In genomic region chrX:75577582-75578324, GRCm38 (mm10) we compare ENCODE assay signal across 9 mouse cellular contexts. TPM values are rescaled to one million over a fixed set of nuclear protein-coding genes. Genes with fewer than 3 reads are reported as not detected.
A peak's percentile ranks its signal among the peaks of the same experiment; 100 is the strongest.
DNase-seq lines count a peak whose midpoint lies in the region; ATAC-seq and TF ChIP-seq lines count a peak whose summit lies in the region.
"Had no signal": no experiment of that assay in that cellular context is flagged by ENCODE, and none has a peak within 500 bp of the region (broad histone marks: within the 10 kb centered on the region; RNA-seq: fewer than 3 reads in every experiment).

Gene Rab39b, minus strand, starts transcription at chrX:75578231.

- peak within 1 kb of the TSS; percentile 29 for H3K4me2 ChIP-seq in hindbrain, embryonic 11.5 days (replicated peaks; ENCODE audit: low read depth, low read length)

- H3K9ac ChIP-seq in hindbrain, embryonic 11.5 days (ENCODE audit: low read depth, low read length): peak within 1 kb of the TSS; percentile 64

- TF ChIP-seq CTCF in bone marrow, adult 2 months (IDR thresholded peaks at IDR 0.05; ENCODE audit: control insufficient read depth, insufficient read depth, low read length): no peak
- TF ChIP-seq CTCF in embryonic fibroblast, embryonic 13.5 days (IDR thresholded peaks at IDR 0.05; ENCODE audit: borderline replicate concordance, insufficient read depth, low read length): no peak

- no peaks in the 10 kb centered on the region for H3K9me3 ChIP-seq in hindbrain, embryonic 11.5 days (ENCODE audit: control insufficient read depth, low read length)

- no peaks in the 10 kb centered on the region for H3K4me1 ChIP-seq in bone marrow, adult 2 months (ENCODE audit: control insufficient read depth, insufficient read depth, low read length)
- H3K4me1 ChIP-seq in embryonic fibroblast, embryonic 13.5 days (ENCODE audit: control insufficient read depth, insufficient read depth, low read length): no peaks in the 10 kb centered on the region
- no peaks in the 10 kb centered on the region for H3K4me1 ChIP-seq in hindbrain, embryonic 11.5 days (replicated peaks; ENCODE audit: control insufficient read depth, insufficient read depth, low read length)

- no peaks in the 10 kb centered on the region for H3K27me3 ChIP-seq in hindbrain, embryonic 11.5 days (ENCODE audit: control insufficient read depth, insufficient read depth, low read length)
- H3K27me3 ChIP-seq: CH12.LX had no signal

- WGBS in bone marrow, adult 2 months: 11% methylated on average over 41 of the region's 41 CpGs
- 14% methylated on average over 41 of the region's 41 CpGs for WGBS in hindbrain, embryonic 11.5 days

- H3K36me3 ChIP-seq in hindbrain, embryonic 11.5 days (ENCODE audit: control insufficient read depth, insufficient read depth, low read length): no peaks in the 10 kb centered on the region

- TF ChIP-seq POLR2A in bone marrow, adult 2 months (IDR thresholded peaks at IDR 0.05; ENCODE audit: borderline replicate concordance, control insufficient read depth, low read depth, low read length): no peak
- peak; percentile 52 for TF ChIP-seq POLR2A in embryonic fibroblast, embryonic 13.5 days (IDR thresholded peaks at IDR 0.05; ENCODE audit: low read depth, low read length)

- peak; percentile 6 for DNase-seq in gastrocnemius, postnatal 14 days
- no peak for DNase-seq in gastrocnemius, postnatal 25 days
- peak; percentile 55 for DNase-seq in hindbrain, embryonic 11.5 days (ENCODE audit: low spot score)
- DNase-seq in left cerebral cortex, adult 11 months (ENCODE audit: low spot score): peak; percentile 18
- peak; percentile 4 to 16 for DNase-seq in lung, postnatal 4 days
- DNase-seq in right cerebral cortex, postnatal 4 days: peak; percentile 41

- intact Hi-C loops in gastrocnemius, postnatal 14 days (cut with DNase I; ENCODE audit: low total_unique reads): no loop called here

- H3K27ac ChIP-seq in bone marrow, adult 2 months (ENCODE audit: control insufficient read depth, insufficient read depth, low read depth, low read length, poor library complexity): no peak within 1 kb of the TSS
- H3K27ac ChIP-seq in embryonic fibroblast, embryonic 13.5 days (ENCODE audit: insufficient read depth, low read length): no peak within 1 kb of the TSS
- peak within 1 kb of the TSS; percentile 75 for H3K27ac ChIP-seq in hindbrain, embryonic 11.5 days (ENCODE audit: low read depth, low read length)

- ATAC-seq in hindbrain, embryonic 11.5 days (ENCODE audit: low FRiP score): peak; percentile 97

- peak within 1 kb of the TSS; percentile 2 for H3K4me3 ChIP-seq in bone marrow, adult 2 months (replicated peaks; ENCODE audit: control insufficient read depth, low read depth, low read length)
- H3K4me3 ChIP-seq in embryonic fibroblast, embryonic 13.5 days (ENCODE audit: insufficient read depth, low read length): peak within 1 kb of the TSS; percentile 43
- peak within 1 kb of the TSS; percentile 54 for H3K4me3 ChIP-seq in hindbrain, embryonic 11.5 days (ENCODE audit: low read depth, low read length)

RNA-seq across cellular contexts. Expression of gene Rab39b, which starts in this region (rescaled TPM):
- total RNA-seq in gastrocnemius, postnatal 14 days (2021): under 1 TPM; 0.16 TPM
- under 1 TPM in 1 of 2 experiments, not detected in 1; 0.08 TPM for total RNA-seq in gastrocnemius, postnatal 25 days (2021)
- polyA plus RNA-seq in bone marrow, adult 2 months (2011; ENCODE audit: insufficient read depth, insufficient read length, low replicate concordance, missing spikeins): not detected in 2 replicates
- 6.5 and 10.6 TPM in 2 replicates for polyA plus RNA-seq in embryonic fibroblast, embryonic 13.5 days (2011; ENCODE audit: insufficient read length, low read depth, missing spikeins)
- polyA plus RNA-seq in hindbrain, embryonic 11.5 days (2014; fragmentation: Nextera tagmentation; extraction: Ambion mirVana): 13.7 and 15.6 TPM in 2 replicates
- total RNA-seq: CH12.LX had no signal

Comparison
In these comparisons a context has a peak if more than half of its experiments do, and no peak if none do; other contexts are left out.
1. Peak in DNase-seq in gastrocnemius, postnatal 14 days; RNA of the gene not detected or under 1 TPM.
2. H3K4me3 ChIP-seq: peak in every context shown above with its lines; median percentile 54 in hindbrain, embryonic 11.5 days; 43 in embryonic fibroblast, embryonic 13.5 days; 2 in bone marrow, adult 2 months.